Mouse (Mus musculus): ENCODE data around the gene Gm42688.

Gene Gm42688

GRCm38 (mm10) chr6:83118369-83118768 is 17.0 kb downstream of the Gm42688 start:
- DNase-seq (ENCODE audit: low read depth), result no peak

GRCm38 (mm10) chr6:83118825-83119733 is 17.7 kb downstream of the Gm42688 start:
- DNase-seq (ENCODE audit: low read depth), result peak; percentile 32

GRCm38 (mm10) chr6:83119734-83120051 is 18.3 kb downstream of the Gm42688 start:
- DNase-seq (ENCODE audit: low read depth), result no peak

GRCm38 (mm10) chr6:83120930-83121862 is 19.8 kb downstream of the Gm42688 start, which contains the start of gene Wbp1:
Gene Wbp1, minus strand, starts transcription at chr6:83121559.
- peak; percentile 98 for DNase-seq (ENCODE audit: low read depth)

GRCm38 (mm10) chr6:83121863-83122710 is 20.7 kb downstream of the Gm42688 start:
- peak; percentile 23 for DNase-seq (ENCODE audit: low read depth)

- no peak for DNase-seq (ENCODE audit: low read depth)
Observed at GRCm38 (mm10) chr6:83122961-83123360, 21.5 kb downstream of the Gm42688 start.

GRCm38 (mm10) chr6:83124851-83125312 is 23.5 kb downstream of the Gm42688 start:
- peak; percentile 98 for DNase-seq (ENCODE audit: low read depth)

- DNase-seq (ENCODE audit: low read depth), result no peak
Observed at GRCm38 (mm10) chr6:83125331-83125730, 23.9 kb downstream of the Gm42688 start, which contains the start of gene Ino80b. Gene Ino80b, minus strand, starts transcription at chr6:83125431.

GRCm38 (mm10) chr6:83127419-83127818 is 26.0 kb downstream of the Gm42688 start:
- DNase-seq (ENCODE audit: low read depth), result peak; percentile 30

GRCm38 (mm10) chr6:83131469-83132034 is 30.1 kb downstream of the Gm42688 start:
- no peak for DNase-seq (ENCODE audit: low read depth)

- DNase-seq (ENCODE audit: low read depth), result no peak
Observed at GRCm38 (mm10) chr6:83132176-83132919, 30.9 kb downstream of the Gm42688 start.

GRCm38 (mm10) chr6:83134226-83134625 is 32.8 kb downstream of the Gm42688 start:
- no peak for DNase-seq (ENCODE audit: low read depth)

GRCm38 (mm10) chr6:83134951-83135513 is 33.6 kb downstream of the Gm42688 start, which contains the start of gene Rtkn:
Gene Rtkn, plus strand, starts transcription at chr6:83135463.
- DNase-seq (ENCODE audit: low read depth), result no peak

GRCm38 (mm10) chr6:83135571-83136161 is 34.2 kb downstream of the Gm42688 start:
- DNase-seq (ENCODE audit: low read depth), result peak; percentile 36

- no peak for DNase-seq (ENCODE audit: low read depth)
Observed at GRCm38 (mm10) chr6:83136291-83136880, 35.0 kb downstream of the Gm42688 start.

- no peak for DNase-seq (ENCODE audit: low read depth)
Observed at GRCm38 (mm10) chr6:83136881-83137575, 35.6 kb downstream of the Gm42688 start.

GRCm38 (mm10) chr6:83137576-83137950 is 36.1 kb downstream of the Gm42688 start:
- no peak for DNase-seq (ENCODE audit: low read depth)

- DNase-seq (ENCODE audit: low read depth), result peak; percentile 40
Observed at GRCm38 (mm10) chr6:83138056-83138455, 36.6 kb downstream of the Gm42688 start.

- DNase-seq (ENCODE audit: low read depth), result no peak
Observed at GRCm38 (mm10) chr6:83140044-83140443, 38.6 kb downstream of the Gm42688 start.
